Mouse (Mus musculus) T-cell, adult 2 months (primary cell): ENCODE data around the gene Cobll1.

ENCODE experiments used
- DNase-seq: peaks from one replicate; pipeline ENCODE4 v3.0.0; 2022; ENCODE audit warnings: low spot score

Gene Cobll1

DNA sequence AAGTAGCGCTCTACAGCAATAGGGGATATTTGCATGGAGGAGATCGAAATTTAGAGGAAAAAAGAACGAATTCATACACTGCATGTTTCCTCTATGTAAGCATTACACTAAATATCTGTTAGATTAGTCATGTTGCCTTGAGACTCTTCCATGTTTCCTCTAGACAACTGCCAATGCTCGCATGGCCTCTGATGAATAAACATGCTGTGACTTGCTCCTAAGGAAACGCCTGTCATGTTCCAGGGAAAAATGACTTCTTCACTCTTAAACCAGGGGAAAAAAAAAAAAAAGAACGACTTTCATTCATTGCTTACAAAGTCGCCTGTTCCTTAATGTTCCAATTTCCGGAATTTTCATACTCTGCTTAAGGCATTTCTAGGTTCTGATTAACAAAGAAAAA is 2.1 kb downstream of the Cobll1 start:
- DNase-seq = no peak

DNA sequence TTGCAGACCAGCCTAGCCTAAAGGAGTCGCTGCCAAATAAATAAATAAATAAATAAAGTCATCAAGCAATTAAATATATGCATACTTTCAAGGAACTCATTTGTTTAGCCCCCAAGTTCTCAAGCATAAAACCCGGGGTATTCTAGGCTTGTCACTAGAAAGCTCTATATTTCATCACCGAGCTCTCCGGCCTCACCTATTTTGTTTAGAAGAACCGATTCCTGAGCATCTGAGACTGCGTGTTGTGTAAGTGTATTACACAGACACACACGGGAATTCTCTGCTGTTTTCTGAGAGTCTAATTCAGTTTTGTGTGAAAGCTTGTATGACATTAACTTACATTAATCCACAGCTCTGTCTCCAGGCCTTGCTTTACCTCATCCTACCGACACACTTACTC is 2.6 kb downstream of the Cobll1 start:
- no peak for DNase-seq

DNA sequence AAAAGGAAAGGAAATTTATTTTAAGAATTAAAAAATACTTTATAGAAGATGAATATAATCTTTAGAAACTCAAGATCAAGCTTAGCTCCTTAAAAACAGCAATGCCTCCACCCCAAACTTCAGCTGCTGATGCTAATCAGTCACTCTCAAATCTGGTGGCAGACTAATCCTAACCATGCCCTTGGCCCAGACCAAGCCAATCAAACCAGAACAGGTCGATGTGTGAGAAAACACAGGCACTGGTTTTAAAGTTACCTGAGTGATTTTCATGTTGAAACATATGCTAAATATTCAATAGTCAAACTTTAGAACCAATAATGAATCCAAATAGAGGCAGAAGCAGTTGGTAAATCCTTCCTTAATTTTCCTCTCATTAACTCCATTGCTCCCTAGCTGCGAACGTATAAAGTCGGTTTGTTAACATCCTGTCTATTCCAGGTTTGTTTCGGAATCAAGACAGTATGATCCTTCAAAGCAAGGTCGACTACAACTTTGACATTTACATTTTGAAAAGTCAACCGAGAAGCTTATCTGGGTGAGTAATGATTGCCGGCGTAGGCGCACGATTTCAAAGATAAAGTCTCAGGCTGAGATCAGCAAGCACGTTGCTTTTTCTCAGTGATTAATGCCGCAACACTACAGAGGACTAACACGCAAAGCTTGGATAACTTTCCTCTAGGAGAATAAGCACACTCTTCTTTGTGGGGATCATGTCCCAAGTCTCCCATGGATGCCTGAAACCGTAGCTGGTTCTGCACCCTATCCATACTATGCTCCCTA is 6.3 kb downstream of the Cobll1 start:
- DNase-seq = no peak

DNA sequence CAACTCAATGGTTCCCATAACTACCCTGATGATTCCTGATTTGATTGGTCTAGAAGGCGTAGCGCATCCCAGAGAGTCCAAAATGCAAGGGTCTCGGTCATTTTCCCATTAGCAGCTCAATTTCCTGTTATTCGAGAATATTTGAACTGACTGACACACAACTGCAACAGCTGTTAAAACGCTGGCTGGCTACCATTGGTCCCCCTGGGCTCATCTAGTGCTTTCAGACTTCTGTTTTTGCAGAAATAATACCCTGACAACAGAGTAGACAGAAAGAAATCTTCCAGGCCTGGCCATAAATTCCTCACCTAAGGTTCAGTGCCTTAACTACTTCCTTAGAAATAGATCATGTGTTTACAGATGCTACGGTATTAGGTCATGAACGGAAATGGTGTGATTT is 10.8 kb downstream of the Cobll1 start:
- no peak for DNase-seq

DNA sequence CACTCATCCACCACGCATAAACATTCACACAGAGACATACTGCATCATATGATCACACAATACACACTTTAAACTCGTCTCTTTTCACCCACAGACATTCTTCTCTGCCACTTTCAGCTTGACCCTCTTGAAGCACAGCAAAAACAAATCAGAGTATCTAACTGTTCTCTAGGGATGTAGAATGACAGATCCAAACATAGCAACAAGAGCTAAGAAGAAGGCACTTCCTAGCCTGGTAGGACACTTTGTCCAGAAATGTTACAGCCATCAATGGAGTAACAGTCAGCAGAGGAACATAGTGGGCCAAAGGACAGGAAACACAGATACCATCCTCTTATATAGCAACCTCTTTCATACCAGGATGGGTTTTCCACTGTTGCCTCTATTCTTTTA is 11.3 kb downstream of the Cobll1 start:
- DNase-seq = no peak

DNA sequence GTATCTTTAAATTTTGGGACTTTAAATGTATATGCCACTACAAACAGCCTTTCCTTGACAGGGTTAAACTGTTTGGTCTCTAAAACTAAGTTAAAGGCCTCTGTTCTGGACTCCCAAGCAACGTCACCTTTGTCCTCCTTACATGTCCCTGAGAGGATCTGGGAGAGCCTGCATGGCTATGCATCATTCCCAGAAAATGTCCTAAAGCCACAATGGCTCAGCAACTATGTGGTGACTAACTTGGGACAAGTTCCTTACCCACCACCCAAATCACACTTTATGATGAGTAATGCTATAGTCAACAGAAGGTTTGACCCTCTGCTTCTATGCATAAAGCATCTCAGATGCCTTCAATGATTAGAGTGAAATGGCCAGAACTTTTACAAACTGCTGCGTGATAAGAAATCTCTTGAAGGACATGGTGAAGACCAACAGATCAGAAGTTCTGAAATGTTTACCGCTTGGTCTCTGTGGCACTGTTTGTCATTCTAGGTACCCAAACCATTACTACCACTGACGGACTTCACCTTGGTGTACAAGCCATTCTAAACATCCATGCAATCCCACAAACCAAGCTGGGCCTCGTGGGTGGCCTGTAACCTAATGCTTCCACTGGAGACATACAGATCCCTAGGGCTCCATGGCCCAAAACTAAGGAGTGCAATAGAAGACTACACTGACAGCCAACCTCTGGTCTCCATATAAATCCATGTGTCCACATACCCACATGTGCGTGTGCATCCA is 11.9 kb downstream of the Cobll1 start:
- no peak for DNase-seq

DNA sequence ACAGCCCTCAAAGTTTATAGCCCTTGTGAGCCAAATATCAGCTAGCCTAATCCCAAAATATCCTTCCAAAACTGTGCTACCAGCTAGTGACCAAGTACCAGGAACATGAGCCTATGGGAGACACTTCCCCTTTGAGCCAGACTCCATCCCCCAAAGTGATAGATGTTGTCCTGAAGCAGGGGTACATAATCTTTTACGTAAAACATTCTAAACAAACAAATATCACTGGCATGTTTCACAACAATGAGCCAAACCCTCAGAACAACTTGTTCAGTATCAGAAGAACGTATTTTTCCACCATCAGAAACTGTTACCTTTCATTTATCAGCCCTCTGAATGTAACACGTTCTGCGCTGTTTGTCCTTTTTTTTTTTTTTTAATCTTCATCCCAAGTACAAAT is 12.7 kb downstream of the Cobll1 start:
- DNase-seq = no peak

DNA sequence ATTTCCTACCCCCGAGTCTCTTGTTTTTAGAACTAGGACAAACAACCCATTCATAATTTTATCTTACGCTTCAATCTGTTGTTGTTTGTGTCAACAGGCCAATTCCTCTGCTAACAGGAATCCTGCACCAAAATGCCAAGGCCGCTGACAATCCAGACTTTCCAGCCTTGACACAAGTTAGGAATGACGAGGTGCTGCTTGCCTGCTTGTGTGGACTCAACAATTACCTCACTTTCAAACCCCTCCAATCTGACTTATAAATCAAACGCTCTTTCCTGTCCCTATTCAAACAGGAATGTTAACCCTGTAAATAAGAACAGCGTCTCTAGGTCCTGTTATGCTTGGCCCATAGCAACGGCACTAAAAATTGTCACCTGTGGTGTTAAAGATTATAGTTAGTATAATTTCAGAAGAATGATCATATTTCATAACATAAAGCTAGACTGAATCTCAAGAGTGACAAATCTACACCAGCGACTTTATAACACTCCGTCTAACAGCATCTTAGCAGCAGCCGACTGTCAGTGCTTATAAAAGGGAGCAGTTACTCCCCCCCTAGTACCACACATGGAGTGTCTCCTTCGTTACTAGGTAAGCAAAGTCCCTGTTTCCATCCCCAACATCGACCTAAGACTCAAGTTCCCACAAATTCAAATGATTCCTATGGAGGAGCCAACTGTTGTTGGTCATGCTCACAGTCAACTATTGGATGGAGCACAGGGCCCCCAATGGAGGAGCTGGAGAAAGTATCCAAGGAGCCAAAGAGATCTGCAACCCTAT is 15.1 kb downstream of the Cobll1 start:
- no peak for DNase-seq

DNA sequence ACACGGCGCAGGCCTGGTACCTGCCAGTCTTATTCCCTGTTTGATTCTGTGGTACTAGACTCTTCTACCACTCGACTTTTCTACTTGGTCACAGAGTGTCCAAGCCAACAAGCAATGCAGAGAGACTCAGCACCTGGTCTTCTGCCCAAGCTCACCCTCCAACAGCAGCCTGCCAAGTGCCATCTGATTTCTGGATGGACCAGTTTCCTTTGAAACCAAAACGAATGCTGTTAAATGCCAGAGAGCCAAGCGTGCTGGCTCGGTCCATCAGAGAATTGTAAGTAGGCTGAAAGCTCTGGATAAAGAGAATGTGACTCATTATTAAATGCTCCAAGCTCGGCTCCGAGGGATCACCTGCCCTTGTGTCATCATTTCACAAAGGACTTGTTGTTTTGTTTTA is 16.2 kb downstream of the Cobll1 start:
- DNase-seq = no peak

DNA sequence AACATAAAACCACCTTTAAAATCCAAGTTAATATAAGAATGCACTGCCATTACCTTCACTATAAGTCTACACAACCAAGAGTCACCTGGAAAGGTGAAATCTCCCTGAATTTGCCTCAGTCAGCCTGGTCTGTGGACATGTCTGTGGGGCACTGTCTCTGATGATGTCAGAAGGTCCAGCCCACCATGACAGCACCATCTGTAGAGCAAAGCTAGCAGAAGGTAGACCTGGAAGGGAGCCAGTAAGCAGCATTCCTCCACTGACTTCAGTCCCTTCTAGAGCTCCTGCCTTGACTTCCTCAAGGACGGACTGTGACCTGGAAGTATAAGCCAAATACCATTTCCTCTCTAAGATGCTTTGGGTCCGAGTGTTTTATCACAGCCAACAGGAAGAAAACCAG is 17.6 kb downstream of the Cobll1 start:
- DNase-seq = no peak

DNA sequence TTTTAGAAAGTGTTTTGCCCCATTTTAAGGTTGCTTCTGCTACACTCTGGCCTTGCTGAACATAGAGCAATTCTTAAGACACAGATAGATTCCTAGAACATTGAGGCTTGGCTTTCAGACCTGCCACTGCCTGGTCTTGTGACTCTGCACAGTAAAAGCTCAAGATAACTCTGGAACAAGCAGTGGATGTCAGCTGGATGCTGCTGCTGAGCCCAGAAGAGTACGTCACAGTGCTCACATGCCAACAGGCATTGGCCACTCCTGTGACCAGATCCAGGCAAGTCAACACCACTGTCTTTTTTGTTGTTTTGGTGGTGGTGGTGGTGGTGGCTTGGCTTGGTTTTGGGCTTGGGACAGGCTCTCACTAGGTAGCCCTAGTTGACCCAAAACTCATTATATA is 18.6 kb downstream of the Cobll1 start:
- DNase-seq = no peak

DNA sequence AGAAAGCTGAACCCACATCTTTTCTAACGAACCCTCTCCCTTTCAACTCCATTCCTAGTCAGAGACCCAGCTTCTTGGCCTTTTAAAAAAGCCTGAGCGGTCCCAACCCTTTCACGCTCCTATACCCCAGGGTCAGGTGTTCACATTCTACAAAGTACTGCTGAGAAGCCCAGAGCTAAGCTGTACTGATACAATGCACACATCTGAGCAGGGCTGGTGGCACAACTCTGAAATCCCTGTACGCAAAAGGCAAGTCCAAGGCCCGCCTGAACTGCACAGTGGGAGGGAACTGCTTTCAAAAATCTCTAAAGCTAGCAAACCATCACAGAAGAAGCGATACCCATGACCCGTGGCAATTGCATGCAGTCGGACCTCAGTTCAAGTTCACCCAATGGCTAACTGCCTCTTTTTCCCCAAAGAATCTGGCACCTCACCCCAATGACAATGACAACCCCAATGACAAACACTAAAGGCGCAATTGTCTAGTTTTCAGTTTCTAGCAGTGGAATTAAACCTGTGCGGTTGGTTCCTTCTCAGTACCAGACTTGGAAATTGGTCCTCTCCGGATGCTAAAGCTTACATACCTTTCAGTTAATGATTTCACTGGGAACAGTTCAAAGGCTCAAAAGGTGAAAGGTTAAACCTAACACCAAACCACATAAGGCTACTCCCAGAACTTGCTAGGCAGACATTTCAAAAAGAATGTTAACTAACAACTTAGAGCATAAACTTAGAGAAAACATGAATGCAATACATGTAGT is 19.6 kb downstream of the Cobll1 start:
- DNase-seq = no peak

DNA sequence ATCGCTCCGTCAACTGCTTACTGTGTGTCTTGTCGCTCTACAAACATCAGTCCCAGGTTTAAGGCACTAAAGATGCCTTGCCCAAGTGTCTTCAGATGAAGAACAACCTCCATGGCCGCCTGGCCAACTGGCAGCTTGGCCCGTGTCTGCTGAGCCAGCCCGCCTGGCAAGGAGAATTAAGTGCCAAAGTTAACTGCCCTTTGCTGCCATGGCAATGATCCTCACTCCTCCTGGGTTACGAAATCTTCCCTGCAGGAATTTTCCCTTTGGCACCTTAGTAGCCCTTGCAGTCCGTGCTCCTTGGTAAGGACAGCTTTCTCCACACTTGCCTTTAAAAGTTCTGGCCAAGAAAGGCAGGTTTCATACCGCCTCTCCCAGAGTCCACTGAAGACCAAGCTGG is 20.9 kb downstream of the Cobll1 start:
- no peak for DNase-seq

DNA sequence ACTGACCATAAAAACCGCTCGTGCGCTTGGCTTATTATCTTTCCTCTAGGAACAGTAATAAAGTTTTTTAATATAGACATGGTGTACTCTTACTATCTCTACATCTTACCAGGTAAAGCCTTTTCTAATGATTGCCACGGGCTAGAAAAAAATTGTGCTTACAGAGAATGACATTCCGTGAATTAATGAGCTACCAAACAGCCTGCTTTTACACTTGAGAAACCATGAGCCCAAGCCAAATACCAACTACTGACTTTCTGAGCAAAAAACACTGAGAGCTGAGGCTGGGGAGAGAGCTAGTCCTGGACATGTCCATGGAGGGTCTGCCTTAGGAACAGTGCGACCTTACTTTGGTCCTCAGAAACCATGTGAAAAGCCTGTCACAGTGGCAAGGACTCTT is 21.5 kb downstream of the Cobll1 start:
- no peak for DNase-seq

DNA sequence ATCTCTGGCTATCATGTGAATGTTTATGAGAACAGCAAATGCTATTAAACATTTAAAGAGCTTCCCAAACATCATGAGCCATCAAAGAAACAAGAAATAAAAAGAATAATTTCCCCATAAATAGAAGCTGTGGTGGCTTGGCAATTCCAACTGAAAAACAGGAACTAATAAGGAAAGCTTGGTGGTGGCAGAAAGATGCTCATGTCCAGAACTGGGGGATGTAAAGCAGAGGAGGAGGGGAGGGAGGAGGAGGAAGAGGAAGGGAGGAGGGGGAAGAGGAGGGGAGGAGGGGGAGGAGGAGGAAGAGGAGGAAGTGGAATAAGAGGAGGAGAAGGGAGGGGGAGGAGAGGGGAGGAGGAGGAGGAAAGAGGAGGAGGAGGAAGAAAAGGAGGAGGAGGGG is 23.0 kb downstream of the Cobll1 start:
- DNase-seq = no peak

DNA sequence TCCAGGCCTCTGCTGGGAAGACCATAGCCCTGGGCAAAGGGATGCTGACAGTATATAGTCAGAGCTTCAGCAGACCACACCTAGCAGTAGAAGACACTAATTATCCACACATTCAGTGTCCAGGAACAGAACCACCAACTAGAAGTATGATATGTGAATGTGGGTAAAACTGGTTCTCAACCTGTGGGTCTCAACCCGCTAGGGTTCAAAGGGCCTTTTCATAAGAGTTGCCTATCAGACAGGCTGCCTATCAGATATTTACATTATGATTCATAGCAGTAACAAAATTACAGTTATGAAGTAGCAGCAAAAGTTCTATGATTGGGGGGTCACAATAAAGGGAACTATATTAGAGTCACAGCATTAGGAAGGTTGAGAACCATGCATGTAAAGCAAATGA is 24.6 kb downstream of the Cobll1 start:
- no peak for DNase-seq

DNA sequence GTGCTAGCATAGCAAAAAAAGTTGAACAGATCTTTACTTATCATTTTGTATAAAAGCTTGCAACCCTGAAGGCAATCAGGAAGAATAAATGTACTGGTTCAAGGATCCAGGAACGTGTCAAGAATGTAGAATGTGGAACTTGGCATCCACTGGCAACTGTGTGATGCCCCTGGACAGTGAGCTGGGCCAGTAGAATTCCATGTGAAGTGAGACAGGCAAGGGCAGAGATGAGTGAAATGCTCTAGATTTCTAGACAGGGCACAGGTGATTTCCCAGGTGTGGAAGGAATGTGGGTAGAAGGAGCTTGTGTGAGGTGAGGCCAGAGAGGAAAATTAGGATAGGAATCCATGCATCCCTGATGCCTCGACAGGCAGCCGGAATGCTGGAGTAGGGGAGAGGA is 25.5 kb downstream of the Cobll1 start:
- DNase-seq = no peak

DNA sequence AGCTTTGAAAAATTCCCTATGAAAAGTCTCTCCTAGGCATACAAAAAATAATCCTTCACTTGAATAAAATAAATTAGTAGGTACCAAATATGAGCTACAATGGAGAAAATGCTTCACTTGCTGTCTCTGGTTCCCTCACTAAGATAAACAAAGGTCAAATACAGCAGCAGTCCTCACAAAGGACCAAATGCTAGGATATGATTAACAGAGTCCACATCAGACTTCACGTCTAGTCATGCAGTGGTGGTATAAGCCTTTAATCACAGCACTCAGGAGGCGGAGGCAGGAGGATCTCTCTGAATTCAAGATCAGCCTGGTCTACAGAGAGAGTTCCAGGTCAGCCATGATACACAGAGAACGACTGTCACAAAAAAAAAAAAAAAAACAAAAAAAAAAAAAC is 27.6 kb downstream of the Cobll1 start:
- DNase-seq = no peak

DNA sequence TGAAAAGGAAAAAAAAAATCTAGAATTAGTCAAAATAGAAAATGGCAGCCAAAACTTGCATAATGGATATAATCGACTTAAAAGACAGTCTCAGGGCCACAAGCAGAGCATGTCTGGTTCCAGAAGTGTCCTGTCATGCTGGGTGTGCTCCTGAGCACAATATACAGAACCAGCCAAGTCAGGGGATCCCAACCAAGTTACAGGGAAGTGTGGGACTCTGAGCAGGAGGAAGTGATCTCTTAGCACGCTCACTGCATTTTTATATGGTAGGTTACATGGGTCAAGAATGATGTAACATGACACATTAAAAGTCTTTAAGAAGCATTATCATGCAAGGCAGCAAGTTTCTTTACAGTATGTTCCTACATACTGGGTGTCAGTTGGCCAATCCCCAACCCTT is 31.5 kb downstream of the Cobll1 start:
- DNase-seq = no peak

DNA sequence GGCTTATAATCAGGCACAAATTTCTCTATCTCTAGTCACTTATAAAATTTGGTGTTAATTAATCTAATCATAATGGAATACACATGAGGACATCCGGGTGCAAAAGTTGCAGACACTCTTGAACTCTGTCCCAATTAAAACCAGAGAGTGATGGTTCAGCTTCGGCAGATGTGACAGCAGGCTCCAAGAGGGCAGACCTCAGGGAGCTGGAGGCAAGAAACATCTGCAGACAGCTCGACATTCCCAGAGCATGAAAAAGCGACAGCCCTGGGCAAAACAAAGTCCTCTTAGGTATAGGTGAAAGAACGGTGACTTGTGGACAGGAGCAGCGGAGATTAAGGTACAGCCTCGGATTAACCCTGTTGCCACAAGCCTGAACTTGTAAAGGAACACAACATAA is 35.5 kb downstream of the Cobll1 start:
- no peak for DNase-seq

DNA sequence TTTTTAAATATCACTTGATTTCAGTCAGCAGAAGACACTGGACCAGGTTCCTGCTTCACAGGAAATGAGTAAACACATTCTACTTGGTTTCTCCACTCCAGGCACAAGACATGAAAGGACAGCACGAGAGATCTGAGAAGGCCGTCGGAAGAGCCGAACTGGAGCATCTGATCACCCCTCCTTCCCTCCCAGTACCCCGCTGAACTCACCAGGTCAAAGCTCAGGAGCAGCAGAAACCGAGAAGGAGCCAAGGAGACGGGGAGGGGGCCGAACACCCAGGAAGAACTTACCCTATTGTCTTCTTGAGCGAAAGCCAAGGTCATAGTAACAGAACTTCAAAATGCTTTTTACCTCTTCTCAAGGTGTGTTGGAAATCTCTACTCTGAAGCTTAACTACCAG is 39.5 kb downstream of the Cobll1 start:
- DNase-seq = no peak

DNA sequence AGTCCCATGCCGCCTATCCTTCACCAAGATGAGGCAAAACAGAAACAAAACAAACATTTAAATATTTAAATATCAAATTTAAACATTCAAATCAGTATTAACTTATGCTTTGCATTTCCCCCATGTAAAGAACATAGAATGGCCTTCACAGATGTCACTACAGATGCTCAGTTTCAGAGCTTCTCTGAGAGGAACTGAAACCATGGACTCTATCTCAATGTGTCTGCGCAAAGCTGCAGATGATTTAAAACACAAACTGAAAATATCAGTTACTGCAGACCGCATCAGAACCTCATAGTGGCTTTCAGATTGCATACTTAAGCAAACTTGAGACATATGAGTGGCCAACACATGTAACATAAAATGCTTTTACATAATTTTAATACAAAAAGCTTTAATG is 40.6 kb downstream of the Cobll1 start:
- no peak for DNase-seq
